ENCODE assay signal across 22 mouse cellular contexts in genomic region chr1:153210198-153210597, GRCm38 (mm10).
"Had no signal": no experiment of that assay in that cellular context is flagged by ENCODE, and none has a peak within 500 bp of the region (broad histone marks: within the 10 kb centered on the region; RNA-seq: fewer than 3 reads in every experiment).

No protein-coding gene starts in this region.

- DNase-seq: heart, postnatal 10 days; heart, postnatal 14 days; heart, postnatal 36 days; heart, postnatal 4 days; kidney, adult 11 months; kidney, adult 18-20 months; kidney, adult 2 months; kidney, adult 8-10 months; kidney, adult 9 months; kidney, postnatal 10 days; kidney, postnatal 14 days; kidney, postnatal 25 days; kidney, postnatal 36 days; kidney, postnatal 4 days; layer of hippocampus, adult 9-11 months; layer of hippocampus, postnatal 36 days had no signal

- ATAC-seq: hindbrain, embryonic 16.5 days; hindbrain, postnatal 0 days; inflammation-experienced regulatory T-cells, adult 6 months; intestine, embryonic 15.5 days; intestine, embryonic 16.5 days; intestine, postnatal 0 days had no signal
